Mouse (Mus musculus) kidney, postnatal 0 days (tissue): Measurements from ENCODE around the gene Pde9a. TPM values are rescaled to one million over a fixed set of nuclear protein-coding genes. Genes with fewer than 3 reads are reported as not detected.

ENCODE experiments used
- ATAC-seq: fragments of 200-750 bp; cut with Nextera tagmentation; replicated peaks from 2 replicates; pipeline ENCODE4 v1.8.0; 2017; ENCODE audit warnings: low read depth, moderate number of reproducible peaks, moderate TSS enrichment, moderate library complexity; ENCODE audit not compliant: low FRiP score
- DNase-seq: peaks from one replicate; pipeline ENCODE4 v3.0.0-alpha.2; 2016; ENCODE audit warnings: low spot score
- H3K27ac ChIP-seq: fragments of 300-500 bp; sonication (generic); 2 replicates; pipeline ENCODE4 v1.5.1; 2014; ENCODE audit warnings: mild to moderate bottlenecking
- H3K27me3 ChIP-seq: fragments of 300-500 bp; sonication (generic); 2 replicates; pipeline ENCODE4 v1.6.1; 2014; ENCODE audit warnings: low read length, mixed read lengths; ENCODE audit not compliant: insufficient read depth
- H3K36me3 ChIP-seq: fragments of 300-500 bp; sonication (generic); 2 replicates; pipeline ENCODE4 v1.6.1; 2014; ENCODE audit warnings: low read length, mixed read lengths; ENCODE audit not compliant: insufficient read depth
- H3K4me1 ChIP-seq: fragments of 300-500 bp; sonication (generic); replicated peaks from 2 replicates; pipeline ENCODE4 v1.6.1; 2014; ENCODE audit warnings: antibody characterized with exemption, low read length, mixed read lengths; ENCODE audit not compliant: insufficient read depth
- H3K4me2 ChIP-seq: fragments of 300-500 bp; sonication (generic); 2 replicates; pipeline ENCODE4 v1.6.1; 2014; ENCODE audit warnings: mild to moderate bottlenecking, low read length, moderate library complexity, mixed read lengths
- H3K4me3 ChIP-seq: fragments of 300-500 bp; sonication (generic); replicated peaks from 2 replicates; pipeline ENCODE4 v1.5.1; 2014; ENCODE audit warnings: low read depth, low read length
- H3K9ac ChIP-seq: fragments of 300-500 bp; sonication (generic); 2 replicates; pipeline ENCODE4 v1.6.1; 2014; ENCODE audit warnings: low read depth, low read length
- H3K9me3 ChIP-seq: fragments of 300-500 bp; sonication (generic); replicated peaks from 2 replicates; pipeline ENCODE4 v1.6.1; 2016; ENCODE audit warnings: low read length, inconsistent platforms, mixed read lengths
- CTCF ChIP-seq: IDR thresholded peaks from 2 replicates; pipeline ENCODE4 v1.5.1; 2016; ENCODE audit warnings: antibody characterized with exemption, low read depth, mild to moderate bottlenecking, moderate library complexity
- WGBS: fragments of 180-500 bp; shearing (Covaris S2); extraction: QIAGEN DNeasy Blood & Tissue Kit; methylation state at CpG from one replicate; pipeline ENCODE4 v1.1.7; 2014; 5-methylcytosine and 5-hydroxymethylcytosine counted together
- polyA plus RNA-seq: library from polyadenylated mRNA; unstranded; fragments of >200 nt; fragmentation: Nextera tagmentation; extraction: Ambion mirVana; gene quantifications from 2 replicates; pipeline ENCODE4 v1.2.1, GENCODE M21; 2015

The Pde9a gene
- 31.9 and 36.8 TPM in 2 replicates for polyA plus RNA-seq

- peak; percentile 84 for ATAC-seq
- Histone ChIP-seq H3K4me3 (peak within 1 kb of the TSS; percentile 69), H3K27me3 (no peaks in the 10 kb centered on the region), H3K27ac (peak within 1 kb of the TSS; percentile 68), H3K36me3 (no peaks in the 10 kb centered on the region), H3K9ac (peak within 1 kb of the TSS; percentile 79), H3K4me2 (peak within 1 kb of the TSS; percentile 97), H3K9me3 (no peaks in the 10 kb centered on the region), H3K4me1 (peaks cover 17% of the 10 kb centered on the region)
- 2% methylated on average over 33 of the region's 56 CpGs for WGBS
- peak; percentile 94 for DNase-seq
- no peak for TF ChIP-seq CTCF
Measured at GRCm38 (mm10) chr17:31385671-31386665, at the start of gene Pde9a. Gene Pde9a, plus strand, starts transcription at chr17:31386210.

- TF ChIP-seq CTCF: no peak
- Histone ChIP-seq H3K36me3 (no peaks in the 10 kb centered on the region), H3K4me1 (no peaks in the 10 kb centered on the region), H3K9ac (no peak overlapping the region), H3K9me3 (no peaks in the 10 kb centered on the region), H3K4me3 (no peak overlapping the region), H3K27me3 (no peaks in the 10 kb centered on the region), H3K4me2 (no peak overlapping the region), H3K27ac (no peak overlapping the region)
- DNase-seq (no peak), ATAC-seq (no peak)
- 81% methylated on average over 2 of the region's 2 CpGs for WGBS
Measured at GRCm38 (mm10) chr17:31339769-31340168, 46.2 kb upstream of the Pde9a start.

GRCm38 (mm10) chr17:31342191-31342590, 43.8 kb upstream of the Pde9a start:
- 66% methylated on average over 6 of the region's 6 CpGs for WGBS
- ATAC-seq: no peak

GRCm38 (mm10) chr17:31344172-31344801, 41.7 kb upstream of the Pde9a start:
- no peak overlapping the region for H3K27ac ChIP-seq
- ATAC-seq: no peak
- 50% methylated on average over 5 of the region's 5 CpGs for WGBS
- no peaks in the 10 kb centered on the region for H3K4me1 ChIP-seq
- H3K27me3 ChIP-seq: no peaks in the 10 kb centered on the region
- no peak overlapping the region for H3K4me3 ChIP-seq
- H3K4me2 ChIP-seq: no peak overlapping the region
- no peak overlapping the region for H3K9ac ChIP-seq
- H3K9me3 ChIP-seq: no peaks in the 10 kb centered on the region
- peak; percentile 73 for DNase-seq
- peak; percentile 87 for TF ChIP-seq CTCF
- no peaks in the 10 kb centered on the region for H3K36me3 ChIP-seq

More at GRCm38 (mm10) chr17:31342191-31342590, 43.8 kb upstream of the Pde9a start:
- Histone ChIP-seq H3K4me1 (no peaks in the 10 kb centered on the region), H3K9ac (no peak overlapping the region), H3K36me3 (no peaks in the 10 kb centered on the region), H3K9me3 (no peaks in the 10 kb centered on the region), H3K27ac (no peak overlapping the region), H3K27me3 (no peaks in the 10 kb centered on the region), H3K4me2 (no peak overlapping the region), H3K4me3 (no peak overlapping the region)
- TF ChIP-seq CTCF: no peak
- no peak for DNase-seq

GRCm38 (mm10) chr17:31344816-31345215, 41.2 kb upstream of the Pde9a start:
- ATAC-seq (0 out of 2 replicates have a peak, but pooled peaks have one; percentile 36), DNase-seq (no peak)
- Histone ChIP-seq H3K4me2 (no peak overlapping the region), H3K27me3 (no peaks in the 10 kb centered on the region), H3K4me1 (no peaks in the 10 kb centered on the region), H3K36me3 (no peaks in the 10 kb centered on the region), H3K9ac (no peak overlapping the region), H3K9me3 (no peaks in the 10 kb centered on the region), H3K27ac (no peak overlapping the region), H3K4me3 (no peak overlapping the region)
- TF ChIP-seq CTCF: no peak
- 85% methylated on average over 3 of the region's 3 CpGs for WGBS

- no peaks in the 10 kb centered on the region for H3K36me3 ChIP-seq
- H3K4me1 ChIP-seq: no peaks in the 10 kb centered on the region
- no peak overlapping the region for H3K9ac ChIP-seq
- no peaks in the 10 kb centered on the region for H3K9me3 ChIP-seq
- no peak overlapping the region for H3K27ac ChIP-seq
- no peaks in the 10 kb centered on the region for H3K27me3 ChIP-seq
- no peak overlapping the region for H3K4me2 ChIP-seq
- TF ChIP-seq CTCF: no peak
- 84% methylated on average over 5 of the region's 5 CpGs for WGBS
- DNase-seq (no peak), ATAC-seq (no peak)
- no peak overlapping the region for H3K4me3 ChIP-seq
Measured at GRCm38 (mm10) chr17:31348129-31348528, 37.9 kb upstream of the Pde9a start.
